Mouse (Mus musculus): Measurements from ENCODE around the gene Cerk. TPM values are rescaled to one million over a fixed set of nuclear protein-coding genes. Genes with fewer than 3 reads are reported as not detected.
A peak's percentile ranks its signal among the peaks of the same experiment; 100 is the strongest.

Cerk gene
- polyA plus RNA-seq (2015; fragmentation: Nextera tagmentation; extraction: Ambion mirVana) = 12.4 and 13.2 TPM in 2 replicates

DNA sequence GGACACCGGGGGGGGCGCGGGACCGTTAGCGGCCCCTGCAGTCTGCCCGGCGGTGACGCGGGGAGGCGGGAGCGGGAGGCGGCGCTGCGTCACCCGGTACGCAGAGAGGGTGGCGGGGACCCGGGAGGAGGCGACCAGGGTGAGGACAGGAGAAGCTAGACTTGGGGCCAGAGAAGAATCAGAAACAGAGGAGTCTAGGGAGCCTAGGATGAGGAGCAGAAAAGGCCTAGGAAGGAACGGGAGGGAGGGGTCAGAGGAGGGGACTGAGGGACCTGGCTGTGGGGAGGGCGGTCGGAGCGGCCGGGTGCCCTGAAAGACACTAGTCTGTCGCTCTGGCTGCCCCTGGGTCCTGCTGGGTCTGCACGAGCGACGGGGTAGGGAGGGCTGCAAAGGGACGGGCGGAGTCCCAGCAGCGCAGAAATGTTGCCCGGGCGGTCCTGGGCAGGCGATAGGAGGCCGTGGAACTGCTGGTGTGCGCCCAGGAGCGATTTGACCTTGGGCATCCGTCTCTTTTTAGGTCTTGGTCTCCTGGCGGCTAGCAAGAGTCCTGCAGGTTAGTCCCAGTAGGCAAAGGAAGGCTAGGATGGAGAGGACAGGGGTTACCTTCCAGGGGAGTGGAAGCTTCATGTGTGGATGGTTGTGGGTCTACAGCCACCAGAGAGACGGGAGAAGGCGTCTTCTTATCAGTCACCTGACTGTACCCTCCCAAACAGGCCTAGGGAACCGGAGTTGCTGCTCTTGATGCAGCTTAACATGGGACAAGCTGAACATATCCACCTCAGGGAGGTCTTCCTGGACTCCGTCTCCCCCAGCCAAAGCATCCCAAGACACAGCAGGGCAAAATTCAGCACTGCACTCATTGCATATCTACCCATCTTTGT is at the start of gene Cerk:
TSS of gene Cerk (minus strand) at position 453 of the 881 bp plus-strand sequence.
- peak within 1 kb of the TSS; percentile 85 for H3K4me2 ChIP-seq
- 2% methylated on average over 43 of the region's 43 CpGs for WGBS
- no peaks in the 10 kb centered on the region for H3K36me3 ChIP-seq
- H3K4me1 ChIP-seq = peaks cover 62% of the 10 kb centered on the region
- H3K9ac ChIP-seq = peak within 1 kb of the TSS; percentile 96
- H3K27me3 ChIP-seq (replicated peaks) = peaks cover 8% of the 10 kb centered on the region; the same call in 1 of the 2 replicates
- no peaks in the 10 kb centered on the region for H3K9me3 ChIP-seq
- peak within 1 kb of the TSS; percentile 87 for H3K4me3 ChIP-seq
- H3K27ac ChIP-seq (replicated peaks) = peak within 1 kb of the TSS; percentile 96
- peak; percentile 56; the same call in 1 of the 2 replicates for ATAC-seq (ENCODE audit: extremely low read depth, insufficient number of reproducible peaks, low FRiP score, low TSS enrichment)

DNA sequence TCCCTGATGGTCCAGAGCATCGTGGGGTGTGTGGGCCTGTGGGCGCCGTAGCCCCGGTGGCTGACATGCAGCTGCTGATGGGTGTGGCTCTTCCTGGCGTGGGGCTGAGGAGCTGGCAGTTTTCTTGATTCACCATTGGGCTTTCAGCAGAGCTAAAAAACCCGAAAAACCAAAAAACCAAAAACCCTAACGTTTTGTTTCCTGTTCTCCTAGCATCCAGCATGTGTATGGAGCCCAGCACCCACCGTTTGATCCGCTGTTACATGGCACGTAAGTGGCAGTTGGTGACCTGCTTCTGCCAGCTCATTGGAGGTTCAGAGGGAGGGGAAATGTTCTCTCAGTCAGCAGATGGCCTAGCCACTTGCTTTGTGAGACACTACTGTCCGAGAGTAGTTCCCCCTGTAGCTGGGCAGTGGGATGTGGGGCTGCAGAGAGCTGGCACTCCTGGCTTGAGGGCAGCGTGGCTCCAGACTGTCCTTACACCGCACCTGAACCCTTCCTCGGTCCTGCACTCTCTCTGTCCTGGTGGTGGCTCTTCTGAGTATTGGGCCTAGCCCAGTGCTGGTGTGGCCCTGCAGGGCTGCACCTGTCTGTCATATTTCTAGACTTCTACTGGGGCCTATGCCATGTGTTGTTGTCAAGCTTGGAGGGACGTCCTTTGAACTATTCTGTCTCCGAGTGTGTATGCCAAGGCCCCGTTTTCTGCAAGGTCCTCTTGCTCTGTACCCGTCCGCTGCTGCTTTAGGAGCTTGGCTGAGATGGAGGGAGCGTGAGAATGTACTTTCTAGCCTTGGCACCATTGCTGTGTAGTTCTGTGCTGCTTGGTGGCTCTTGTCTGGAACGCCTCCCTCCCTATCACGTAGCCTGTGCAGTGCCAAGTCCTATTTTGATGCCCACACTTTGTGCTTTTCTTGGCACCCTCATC is 48.8 kb upstream of the Cerk start:
- no peak overlapping the region for H3K4me2 ChIP-seq
- no peak overlapping the region for H3K27ac ChIP-seq (replicated peaks)
- no peaks in the 10 kb centered on the region for H3K27me3 ChIP-seq (replicated peaks)
- no peaks in the 10 kb centered on the region for H3K9me3 ChIP-seq
- peaks cover 10% of the 10 kb centered on the region for H3K4me1 ChIP-seq
- 79% methylated on average over 22 of the region's 22 CpGs for WGBS
- no peak overlapping the region for H3K4me3 ChIP-seq
- peaks cover 15% of the 10 kb centered on the region; the same call in 1 of the 2 replicates for H3K36me3 ChIP-seq
- H3K9ac ChIP-seq = no peak overlapping the region
- no peak for ATAC-seq (ENCODE audit: extremely low read depth, insufficient number of reproducible peaks, low FRiP score, low TSS enrichment)

DNA sequence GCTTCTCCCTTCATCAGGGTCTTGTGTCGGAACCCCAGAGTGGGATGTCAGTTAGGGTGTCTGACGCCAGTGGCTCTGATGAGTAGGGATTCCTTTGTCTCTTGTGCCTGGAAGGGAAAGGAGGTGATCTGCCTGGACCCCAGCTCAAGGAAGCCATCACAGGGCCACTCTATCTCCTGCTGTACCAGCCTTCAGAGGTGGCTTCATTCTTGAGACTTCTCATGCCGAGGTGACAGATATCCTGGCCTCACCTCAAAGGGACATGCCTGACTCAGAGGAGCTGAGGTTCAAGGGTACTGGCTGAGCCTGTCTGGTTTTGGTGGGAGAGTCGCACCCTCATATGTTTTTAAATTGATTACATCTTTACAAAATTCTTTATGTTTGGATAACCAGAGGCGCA is 48.1 kb upstream of the Cerk start:
- no peak for ATAC-seq (ENCODE audit: extremely low read depth, insufficient number of reproducible peaks, low FRiP score, low TSS enrichment)
- H3K27me3 ChIP-seq (replicated peaks) = no peaks in the 10 kb centered on the region
- no peaks in the 10 kb centered on the region for H3K9me3 ChIP-seq
- H3K4me1 ChIP-seq = peaks cover 10% of the 10 kb centered on the region
- H3K4me2 ChIP-seq = no peak overlapping the region
- peaks cover 15% of the 10 kb centered on the region; the same call in 1 of the 2 replicates for H3K36me3 ChIP-seq
- H3K27ac ChIP-seq (replicated peaks) = no peak overlapping the region
- H3K4me3 ChIP-seq = no peak overlapping the region
- no peak overlapping the region for H3K9ac ChIP-seq
- WGBS = 85% methylated on average over 5 of the region's 5 CpGs

DNA sequence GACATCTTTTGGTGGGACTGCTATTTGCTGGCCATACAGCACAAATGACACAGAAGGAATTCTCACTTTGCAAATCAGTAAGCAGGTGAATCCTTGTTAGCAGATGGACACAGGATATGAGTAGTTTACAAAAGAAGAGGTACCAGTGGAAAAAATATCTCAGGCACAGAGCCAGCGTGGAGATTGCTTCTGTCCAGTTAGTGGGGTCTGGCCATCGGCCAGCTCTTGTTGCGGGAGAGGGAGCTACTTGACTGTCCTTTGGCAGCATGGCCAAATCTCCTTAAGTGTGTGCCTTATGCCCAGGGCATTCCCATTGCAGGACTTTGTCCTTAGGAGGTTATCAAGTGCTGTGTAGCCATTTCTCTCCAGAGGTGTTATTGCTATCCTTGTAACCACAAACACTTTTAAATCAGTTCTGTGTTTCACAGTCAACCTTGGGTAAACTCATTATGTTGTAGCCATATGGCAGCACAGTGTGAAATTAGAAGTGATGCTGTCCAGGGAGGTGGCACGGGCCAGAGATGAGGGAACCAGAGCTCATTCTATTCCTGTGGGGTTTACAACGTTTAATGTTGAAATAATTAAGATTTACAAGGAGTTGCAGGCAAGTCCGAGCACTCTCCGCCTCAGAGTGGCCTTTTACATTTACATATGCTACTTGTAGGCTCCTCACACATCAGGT is 46.0 kb upstream of the Cerk start:
- ATAC-seq (ENCODE audit: extremely low read depth, insufficient number of reproducible peaks, low FRiP score, low TSS enrichment) = no peak

DNA sequence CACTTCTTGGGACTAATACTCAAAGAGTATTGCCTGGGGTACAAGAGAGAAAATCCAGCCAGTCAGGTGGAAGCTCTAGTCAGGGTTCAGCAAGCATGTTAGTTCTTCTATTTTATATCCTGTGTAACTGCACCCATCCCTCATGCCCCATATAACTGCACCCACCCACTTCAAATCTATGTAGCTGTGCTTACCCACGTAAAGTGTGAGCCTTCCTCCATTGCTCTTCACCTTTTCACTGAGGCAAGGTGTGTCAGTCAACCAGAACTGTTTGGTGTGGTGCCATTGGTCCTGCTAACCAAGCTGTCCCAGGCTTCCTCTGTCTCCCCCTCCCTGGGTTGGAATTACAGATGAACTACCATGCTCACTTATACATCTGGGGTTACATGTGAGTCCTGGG is 45.2 kb upstream of the Cerk start:
- H3K36me3 ChIP-seq = peaks cover 9% of the 10 kb centered on the region; the same call in 1 of the 2 replicates
- no peak overlapping the region for H3K4me3 ChIP-seq
- H3K27me3 ChIP-seq (replicated peaks) = no peaks in the 10 kb centered on the region
- WGBS = 93% methylated on average over 1 of the region's 1 CpGs
- H3K4me1 ChIP-seq = peaks cover 10% of the 10 kb centered on the region
- no peak for ATAC-seq (ENCODE audit: extremely low read depth, insufficient number of reproducible peaks, low FRiP score, low TSS enrichment)
- H3K9ac ChIP-seq = no peak overlapping the region
- no peak overlapping the region for H3K4me2 ChIP-seq
- H3K27ac ChIP-seq (replicated peaks) = no peak overlapping the region
- no peaks in the 10 kb centered on the region for H3K9me3 ChIP-seq

More for the DNA sequence above, 46.0 kb upstream of the Cerk start:
- no peaks in the 10 kb centered on the region for H3K27me3 ChIP-seq (replicated peaks)
- 44% methylated on average over 7 of the region's 7 CpGs for WGBS
- H3K36me3 ChIP-seq = peaks cover 12% of the 10 kb centered on the region; the same call in 1 of the 2 replicates
- H3K27ac ChIP-seq (replicated peaks) = no peak overlapping the region
- no peaks in the 10 kb centered on the region for H3K9me3 ChIP-seq
- H3K4me2 ChIP-seq = no peak overlapping the region
- no peak overlapping the region for H3K4me3 ChIP-seq
- no peak overlapping the region for H3K9ac ChIP-seq
- peaks cover 10% of the 10 kb centered on the region for H3K4me1 ChIP-seq

DNA sequence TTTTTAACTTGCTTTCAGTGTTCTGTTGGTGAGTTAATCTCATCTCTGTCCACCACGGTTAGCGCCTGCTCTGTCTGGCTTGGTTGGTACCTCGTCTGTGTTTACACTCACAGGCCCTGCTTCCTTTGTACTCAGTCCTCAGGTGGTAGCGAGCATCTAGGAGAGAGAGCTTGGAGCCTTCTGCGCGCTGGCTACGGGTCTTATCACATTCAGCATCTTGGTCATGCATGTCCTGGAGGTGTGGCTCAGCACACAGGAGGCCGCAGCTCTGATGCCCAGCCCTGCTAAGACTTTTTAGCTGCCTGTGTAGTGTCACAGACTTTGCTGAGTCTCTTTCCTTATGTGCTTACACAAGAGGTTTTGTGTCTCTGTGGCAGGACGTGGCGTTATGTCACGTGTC is 43.7 kb upstream of the Cerk start:
- Histone ChIP-seq H3K9ac (no peak overlapping the region), H3K27ac (replicated peaks) (no peak overlapping the region), H3K36me3 (no peaks in the 10 kb centered on the region), H3K27me3 (replicated peaks) (no peaks in the 10 kb centered on the region), H3K9me3 (no peaks in the 10 kb centered on the region), H3K4me1 (peaks cover 10% of the 10 kb centered on the region), H3K4me2 (no peak overlapping the region), H3K4me3 (no peak overlapping the region)
- 70% methylated on average over 11 of the region's 11 CpGs for WGBS
- no peak for ATAC-seq (ENCODE audit: extremely low read depth, insufficient number of reproducible peaks, low FRiP score, low TSS enrichment)

DNA sequence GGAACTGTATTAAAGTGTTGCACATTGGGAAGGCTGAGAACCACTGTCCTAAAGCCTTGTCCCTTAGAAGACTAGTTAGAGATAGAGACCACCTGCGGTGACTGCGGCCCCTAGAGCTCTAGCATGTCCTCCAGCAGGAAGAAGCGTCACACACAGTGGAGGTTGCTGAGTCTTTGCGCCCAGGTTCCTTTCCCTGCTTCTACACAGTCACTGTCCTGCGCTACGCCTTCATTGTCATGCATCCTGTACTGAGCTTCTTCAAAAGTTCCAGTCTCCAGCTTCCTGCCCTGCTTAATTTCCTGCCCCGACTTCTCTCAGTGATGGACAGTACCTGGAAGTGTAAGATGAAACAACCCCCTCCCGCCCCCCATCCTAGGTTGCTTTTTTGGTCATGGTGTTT is 43.1 kb upstream of the Cerk start:
- no peak overlapping the region for H3K27ac ChIP-seq (replicated peaks)
- no peaks in the 10 kb centered on the region for H3K9me3 ChIP-seq
- no peak for ATAC-seq (ENCODE audit: extremely low read depth, insufficient number of reproducible peaks, low FRiP score, low TSS enrichment)
- no peaks in the 10 kb centered on the region for H3K36me3 ChIP-seq
- H3K4me1 ChIP-seq = peaks cover 10% of the 10 kb centered on the region
- no peak overlapping the region for H3K9ac ChIP-seq
- WGBS = 74% methylated on average over 8 of the region's 8 CpGs
- no peaks in the 10 kb centered on the region for H3K27me3 ChIP-seq (replicated peaks)
- H3K4me3 ChIP-seq = no peak overlapping the region
- H3K4me2 ChIP-seq = no peak overlapping the region

DNA sequence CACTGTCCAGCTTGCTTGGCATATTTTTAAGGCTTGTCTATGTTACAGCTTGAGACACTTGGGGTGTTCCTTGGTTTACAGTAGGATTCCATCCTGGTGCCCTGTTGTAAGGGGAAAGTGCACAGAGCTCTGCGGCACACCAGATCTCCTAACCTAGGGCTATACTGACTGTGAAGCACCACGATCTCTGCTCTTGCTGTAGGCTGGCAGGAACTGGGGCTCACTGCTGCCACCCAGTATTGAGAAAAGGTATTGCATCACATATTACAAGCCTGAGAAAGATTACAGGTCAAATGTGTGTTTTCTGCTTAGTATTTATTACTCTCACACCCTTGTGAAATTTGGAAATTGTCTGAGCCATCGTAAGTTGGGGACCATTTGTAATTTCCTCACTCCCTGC is 42.2 kb upstream of the Cerk start:
- Histone ChIP-seq H3K4me2 (no peak overlapping the region), H3K36me3 (peaks cover 4% of the 10 kb centered on the region; the same call in 1 of the 2 replicates), H3K9me3 (peaks cover 5% of the 10 kb centered on the region), H3K27me3 (replicated peaks) (no peaks in the 10 kb centered on the region), H3K9ac (no peak overlapping the region), H3K4me1 (peaks cover 10% of the 10 kb centered on the region), H3K4me3 (no peak overlapping the region), H3K27ac (replicated peaks) (no peak overlapping the region)
- 33% methylated on average over 3 of the region's 3 CpGs for WGBS
- no peak for ATAC-seq (ENCODE audit: extremely low read depth, insufficient number of reproducible peaks, low FRiP score, low TSS enrichment)

DNA sequence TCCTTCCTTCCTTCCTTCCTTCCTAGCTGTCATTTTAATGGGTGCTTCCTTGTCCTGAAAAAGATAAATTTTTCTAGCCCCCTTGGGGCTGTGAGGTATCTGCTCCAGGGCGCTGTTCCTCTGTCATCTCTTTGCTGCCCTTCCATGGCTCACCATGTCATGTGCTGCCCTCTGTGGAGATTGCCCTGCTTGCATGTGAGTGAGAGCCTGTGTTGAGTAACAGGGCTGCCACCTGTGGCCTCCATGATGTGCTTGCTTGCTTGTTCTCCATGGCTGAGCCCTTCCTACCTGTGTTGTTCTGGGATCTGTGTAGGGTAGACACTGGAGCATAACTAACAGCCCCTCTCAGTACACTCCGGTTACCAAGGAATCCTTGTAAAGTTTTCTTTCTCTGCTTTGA is 41.0 kb upstream of the Cerk start:
- peaks cover 4% of the 10 kb centered on the region; the same call in 1 of the 2 replicates for H3K36me3 ChIP-seq
- ATAC-seq (ENCODE audit: extremely low read depth, insufficient number of reproducible peaks, low FRiP score, low TSS enrichment) = no peak
- H3K27ac ChIP-seq (replicated peaks) = no peak overlapping the region
- H3K4me2 ChIP-seq = no peak overlapping the region
- H3K9me3 ChIP-seq = peaks cover 5% of the 10 kb centered on the region
- no peak overlapping the region for H3K9ac ChIP-seq
- H3K4me1 ChIP-seq = peaks cover 7% of the 10 kb centered on the region
- WGBS = 75% methylated on average over 2 of the region's 2 CpGs
- H3K27me3 ChIP-seq (replicated peaks) = no peaks in the 10 kb centered on the region
- no peak overlapping the region for H3K4me3 ChIP-seq

DNA sequence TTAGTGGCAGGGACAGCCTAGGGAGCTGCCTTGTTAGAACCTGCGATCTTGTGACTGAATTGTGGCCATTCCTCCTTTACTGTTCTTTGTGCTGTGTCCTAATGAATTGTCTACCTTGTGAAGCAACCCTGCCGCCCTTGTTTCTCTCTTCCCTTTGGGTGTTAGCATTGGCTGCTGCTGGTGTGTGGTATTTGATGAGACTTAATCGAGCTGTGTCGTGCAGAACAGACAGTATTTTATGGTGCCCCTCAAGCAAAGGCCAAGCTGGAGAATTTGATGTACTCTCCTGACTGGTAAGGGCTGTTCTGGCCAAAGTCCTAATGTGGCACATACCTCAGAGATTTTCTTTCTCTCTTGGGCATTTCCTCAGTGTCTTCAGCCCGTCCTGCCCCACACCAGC is 40.3 kb upstream of the Cerk start:
- H3K9ac ChIP-seq = no peak overlapping the region
- H3K36me3 ChIP-seq = peaks cover 4% of the 10 kb centered on the region; the same call in 1 of the 2 replicates
- H3K9me3 ChIP-seq = peaks cover 5% of the 10 kb centered on the region
- no peaks in the 10 kb centered on the region for H3K27me3 ChIP-seq (replicated peaks)
- 79% methylated on average over 5 of the region's 5 CpGs for WGBS
- no peak overlapping the region for H3K4me3 ChIP-seq
- no peak overlapping the region for H3K27ac ChIP-seq (replicated peaks)
- no peaks in the 10 kb centered on the region; the same call in 1 of the 2 replicates for H3K4me1 ChIP-seq
- ATAC-seq (ENCODE audit: extremely low read depth, insufficient number of reproducible peaks, low FRiP score, low TSS enrichment) = no peak
- no peak overlapping the region for H3K4me2 ChIP-seq

All from heart, embryonic 13.5 days (tissue).